Mouse (Mus musculus): ENCODE measurements at regions not wholly inside any gene's neighbourhood (a gene's known extent, or its start where the extent isn't known, plus 50 kb on each side); places are given as distances from the start of the nearest gene placed in this dataset.
A peak's percentile ranks its signal among the peaks of the same experiment; 100 is the strongest.

DNA sequence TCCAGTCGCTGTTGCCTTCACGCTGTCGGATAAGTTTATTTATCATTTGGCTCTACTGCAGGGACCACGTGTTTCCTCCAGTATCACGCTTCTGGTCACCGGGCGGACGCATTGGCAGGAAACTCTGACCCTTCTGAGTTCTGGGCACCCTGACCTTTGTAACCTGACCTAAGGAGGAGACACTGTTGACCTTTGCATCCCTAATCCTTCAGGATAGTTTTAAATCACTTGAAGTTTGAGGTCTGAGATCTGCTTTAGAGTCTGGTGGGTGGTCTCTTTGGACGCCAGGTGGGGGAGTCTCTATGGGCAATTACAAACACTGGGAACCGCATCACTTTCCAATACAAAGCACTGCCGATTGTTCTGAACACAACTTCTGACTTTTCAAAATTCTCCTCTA lies 192.6 kb upstream of the Nrip1 start:
- DNase-seq: peak; percentile 2

DNA sequence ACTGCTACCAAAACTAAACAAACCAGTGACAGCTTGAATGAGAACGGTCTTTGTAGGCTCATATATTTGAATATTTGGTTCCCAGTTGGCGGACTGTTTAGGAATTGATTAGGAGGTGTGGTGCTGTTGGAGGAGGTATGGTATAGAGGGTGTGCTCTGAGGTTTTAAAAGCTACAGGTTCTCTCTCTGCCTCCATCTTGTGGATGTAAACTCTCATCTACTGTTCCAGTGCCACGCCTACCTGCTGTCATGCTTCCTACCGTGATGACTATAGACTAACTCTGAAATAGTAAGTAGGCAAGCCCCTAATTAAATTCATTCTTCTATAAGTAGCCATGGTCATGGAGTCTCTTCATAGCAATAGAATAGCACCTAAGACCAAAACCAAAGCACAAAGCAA lies 181.2 kb upstream of the Nrip1 start:
- no peak for DNase-seq

DNA sequence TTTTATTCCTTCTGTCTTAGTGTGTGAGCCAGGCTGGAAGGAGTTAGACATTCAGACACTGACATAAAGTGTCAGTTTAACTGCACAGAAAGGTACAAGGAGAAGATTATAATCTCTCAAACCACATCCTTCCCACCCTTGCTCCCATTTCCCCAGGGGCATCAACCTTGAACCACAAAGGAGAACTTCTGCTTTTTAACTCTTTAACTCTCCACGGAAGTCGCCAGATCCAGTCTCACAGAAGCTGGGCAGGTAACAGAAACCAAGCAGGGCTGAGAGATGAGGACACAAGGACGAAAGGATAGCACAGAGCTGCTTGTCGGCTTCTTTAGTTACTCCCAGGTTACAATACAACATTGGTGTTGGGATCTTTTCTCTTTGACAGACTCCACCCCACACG lies 176.0 kb upstream of the Nrip1 start:
- no peak for DNase-seq

DNA sequence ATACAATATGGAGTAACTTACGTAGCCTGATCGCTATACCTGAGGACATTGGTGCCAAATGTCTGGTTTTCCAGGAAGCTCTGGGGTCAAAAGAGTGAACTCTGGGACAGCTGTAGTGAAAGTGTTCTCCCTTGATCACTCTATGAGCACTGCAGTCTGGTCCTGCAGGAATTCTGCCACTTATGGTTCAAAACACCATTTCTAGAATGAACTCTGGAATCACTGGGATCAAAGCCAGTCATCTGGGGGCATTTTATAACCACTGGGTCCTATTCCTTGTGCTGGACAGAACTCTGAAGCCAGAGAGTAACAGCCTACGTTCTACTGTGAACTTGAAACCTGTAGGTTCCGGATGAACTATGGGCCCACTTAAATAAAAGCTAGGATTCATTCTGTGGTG lies 173.5 kb upstream of the Nrip1 start:
- no peak for DNase-seq

DNA sequence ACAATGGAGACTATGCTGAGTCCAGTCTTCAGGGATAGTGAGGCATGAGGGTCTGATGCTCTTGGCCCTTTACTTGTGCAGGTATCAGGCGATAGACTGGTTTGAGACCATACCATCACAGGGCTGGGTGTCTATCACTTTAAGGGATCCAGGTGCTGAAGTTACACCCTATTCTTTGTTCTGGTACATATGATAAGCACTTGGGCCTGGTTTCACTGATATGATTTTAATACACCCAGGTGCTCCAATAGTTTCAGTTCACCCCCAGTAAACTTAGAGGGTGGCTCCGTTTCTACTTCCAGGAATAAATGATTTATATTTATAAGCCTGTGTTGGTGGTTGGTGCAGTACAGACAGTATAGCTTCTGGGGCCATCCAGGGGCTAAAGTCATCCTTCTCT lies 173.0 kb upstream of the Nrip1 start:
- no peak for DNase-seq

DNA sequence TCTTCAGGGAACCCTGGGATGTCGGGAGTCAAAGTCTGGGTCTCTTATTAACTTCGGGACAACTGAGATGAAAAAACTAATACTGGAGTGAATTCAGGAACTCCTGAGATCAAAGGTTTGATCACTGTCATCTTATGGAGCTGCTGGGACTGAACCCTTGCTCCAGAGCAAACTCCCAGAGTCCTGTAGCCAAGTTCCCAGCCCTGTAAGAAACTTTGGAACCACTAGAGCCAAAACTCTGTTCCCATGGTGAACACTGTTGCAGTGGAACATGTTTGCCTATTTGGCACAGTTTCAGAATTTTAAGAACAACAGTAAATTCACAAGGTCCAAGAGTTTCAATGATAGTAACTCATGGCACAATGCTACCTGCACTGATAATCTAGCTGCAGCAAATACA lies 172.3 kb upstream of the Nrip1 start:
- DNase-seq: no peak

DNA sequence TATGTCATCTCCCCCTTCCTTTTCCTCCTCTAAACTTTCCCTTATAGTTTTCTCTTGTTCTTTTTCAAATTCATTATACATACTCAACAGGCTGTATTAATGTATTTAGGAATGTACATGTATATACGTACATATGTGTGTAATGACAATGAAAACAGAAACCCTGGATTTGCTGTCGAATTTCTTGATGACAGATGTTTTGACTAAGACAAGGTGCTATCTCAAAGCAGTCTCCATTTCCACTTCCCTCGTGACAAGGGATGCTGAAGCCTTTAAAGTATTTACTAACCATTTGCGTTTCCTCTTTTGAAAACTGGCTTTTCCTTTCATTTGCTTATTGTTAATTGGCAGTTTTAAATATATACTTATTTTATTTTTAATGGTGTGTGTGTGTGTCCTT lies 171.3 kb upstream of the Nrip1 start:
- no peak for DNase-seq

DNA sequence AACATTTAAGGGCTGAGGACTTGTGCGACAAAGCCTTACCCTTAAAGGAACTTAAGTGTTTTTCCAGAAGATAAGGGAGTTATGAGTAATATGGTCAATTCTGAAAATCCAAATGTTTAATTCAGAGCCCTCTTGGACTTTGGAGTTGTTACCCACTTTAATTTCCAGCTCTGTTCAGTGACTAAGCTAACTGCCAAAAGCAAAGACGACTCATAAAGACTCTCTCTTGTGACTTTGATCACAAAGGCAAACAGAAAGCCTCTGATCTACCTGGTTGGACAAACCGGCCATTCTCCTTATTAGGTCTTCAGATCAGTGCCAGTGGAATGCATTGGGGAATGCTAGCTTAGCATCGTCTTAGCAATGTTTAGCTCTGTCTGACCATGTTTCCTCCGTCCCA lies 167.3 kb upstream of the Nrip1 start:
- DNase-seq: no peak

DNA sequence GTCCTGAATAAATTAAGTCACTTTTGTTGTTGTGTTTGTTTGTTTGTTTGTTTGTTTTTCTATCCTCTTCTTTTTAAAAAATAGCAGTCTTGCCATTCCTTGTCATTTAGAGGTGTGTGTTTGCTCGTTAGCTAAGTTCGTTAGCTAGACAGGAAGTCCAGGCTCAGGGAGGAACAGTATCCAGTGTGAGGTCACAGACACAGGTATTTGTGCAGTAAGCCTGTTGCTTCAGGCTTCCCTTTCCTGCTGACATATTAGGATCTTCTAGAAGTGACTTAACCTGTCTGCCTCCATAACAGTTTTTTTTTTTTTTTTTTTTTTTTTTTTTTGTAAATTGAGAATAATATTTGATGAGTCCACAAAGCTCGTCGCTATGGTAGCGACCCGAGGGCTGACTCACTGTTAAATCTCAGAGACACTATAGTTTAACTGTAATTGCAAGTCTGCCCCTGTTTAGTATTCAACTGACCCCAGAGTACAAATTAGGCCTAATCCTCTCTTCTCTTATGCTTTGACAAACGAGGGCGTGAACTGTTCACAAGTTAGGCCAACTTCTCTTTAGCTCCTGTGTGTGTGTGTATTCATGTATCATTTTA lies 166.8 kb upstream of the Nrip1 start:
- no peak for DNase-seq

DNA sequence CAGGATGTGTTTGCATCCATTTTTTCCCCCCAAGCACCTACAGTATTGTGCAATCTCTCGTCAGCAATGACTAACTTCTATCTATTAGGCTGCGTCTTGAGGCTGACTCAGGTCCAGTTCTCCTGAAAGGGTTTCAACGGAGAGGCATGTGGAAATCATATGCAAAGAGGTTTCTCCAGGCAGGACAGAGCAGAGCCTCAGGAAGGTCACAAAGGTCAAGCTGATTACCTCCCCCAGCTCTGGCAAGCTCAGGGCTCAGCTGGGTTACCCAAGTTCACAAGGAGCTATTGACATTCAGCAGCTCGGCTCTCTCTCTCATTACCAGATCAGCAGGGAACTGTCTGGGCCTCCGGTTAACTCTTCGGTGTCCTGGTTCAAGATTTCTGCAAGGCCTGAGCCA lies 166.0 kb upstream of the Nrip1 start:
- peak; percentile 48 for DNase-seq

DNA sequence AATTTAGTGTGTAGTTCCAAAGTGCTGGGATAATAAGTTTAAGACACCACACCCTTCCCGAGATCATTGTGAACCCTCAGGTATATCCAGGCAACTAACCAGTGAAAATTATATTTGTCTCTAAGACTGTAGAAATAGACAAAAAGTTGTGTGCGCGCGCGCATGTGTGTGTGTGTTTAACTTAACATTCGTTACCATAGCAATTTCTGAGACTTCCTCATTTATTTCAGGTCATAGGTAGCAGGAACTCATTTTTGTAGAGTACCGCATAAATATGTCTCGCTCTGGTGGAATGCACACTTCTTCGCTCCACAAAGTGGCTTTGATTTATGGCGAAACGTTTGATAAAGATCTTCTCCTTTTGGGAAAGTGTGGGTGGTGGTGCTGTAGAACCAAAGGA lies 164.2 kb upstream of the Nrip1 start:
- DNase-seq: peak; percentile 60

DNA sequence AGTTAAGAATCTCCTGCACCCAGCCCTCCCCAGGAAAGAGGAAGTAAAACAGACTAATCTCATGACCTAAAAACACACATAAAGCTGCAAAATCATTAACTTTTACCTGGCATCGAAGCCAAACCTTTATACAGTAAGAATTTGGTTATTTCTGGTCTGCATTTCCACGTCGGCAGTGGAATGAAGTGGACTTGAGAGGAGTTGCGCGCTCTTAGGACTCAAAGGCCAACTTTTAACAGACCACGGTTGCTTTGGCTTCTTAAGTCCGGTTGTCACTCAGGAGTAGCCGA lies 159.2 kb upstream of the Nrip1 start:
- DNase-seq: no peak

DNA sequence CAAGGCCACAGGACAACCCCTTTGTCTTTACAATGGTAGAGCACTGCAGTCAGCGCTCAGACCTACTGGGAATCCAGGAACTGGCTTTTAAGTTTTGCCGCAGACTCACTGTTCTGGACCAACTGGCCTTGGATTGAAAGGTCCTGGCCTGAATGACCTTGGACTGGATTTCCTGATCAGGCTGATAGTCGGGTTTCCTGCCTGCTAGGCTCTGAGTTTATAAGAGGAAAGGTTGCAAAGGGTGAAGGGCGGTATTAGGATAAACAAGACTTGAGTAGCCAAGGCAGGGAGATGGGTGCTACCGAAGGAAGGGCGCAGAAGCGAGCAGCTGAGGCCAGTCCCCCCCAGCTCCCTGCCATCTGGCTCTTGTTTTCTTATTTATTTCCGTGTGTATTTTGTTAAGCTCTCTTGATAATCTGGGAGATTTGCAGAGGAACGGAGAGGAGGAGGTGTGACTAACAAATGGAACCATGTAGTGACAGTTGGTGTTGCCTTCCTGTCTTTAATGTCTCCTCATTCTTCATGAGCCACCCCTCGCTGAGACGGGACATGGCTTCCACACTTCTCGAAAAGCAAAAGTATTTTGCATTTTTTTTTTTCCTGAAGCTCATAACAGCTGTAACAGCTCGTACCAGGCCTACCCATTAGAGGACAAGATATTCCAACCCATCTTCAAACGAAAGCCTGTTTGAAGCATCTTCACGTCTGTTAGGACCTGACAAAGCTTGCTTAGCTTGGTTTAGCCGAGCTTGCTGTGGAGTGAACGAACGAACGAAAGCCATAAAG lies 158.7 kb upstream of the Nrip1 start:
- DNase-seq: peak; percentile 76

DNA sequence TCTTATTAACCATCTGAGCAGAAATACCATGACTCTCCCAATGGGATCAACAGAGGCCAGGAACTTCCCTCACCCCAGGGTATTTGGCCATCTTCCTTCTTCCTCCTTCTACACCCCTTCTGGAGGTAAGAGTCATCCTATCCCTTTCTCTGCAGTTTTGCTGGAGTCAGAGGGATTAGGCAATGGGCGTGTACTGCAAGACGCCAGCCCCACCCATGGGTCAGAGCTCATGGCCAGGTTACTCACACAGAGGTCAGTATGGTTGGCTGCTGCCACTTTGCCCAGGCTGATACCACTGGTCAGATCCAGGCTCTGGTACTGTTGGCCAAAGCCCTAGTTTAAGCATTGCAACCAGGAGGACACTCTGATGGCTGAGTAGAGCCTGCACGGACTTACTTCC lies 157.3 kb upstream of the Nrip1 start:
- DNase-seq: peak; percentile 66

DNA sequence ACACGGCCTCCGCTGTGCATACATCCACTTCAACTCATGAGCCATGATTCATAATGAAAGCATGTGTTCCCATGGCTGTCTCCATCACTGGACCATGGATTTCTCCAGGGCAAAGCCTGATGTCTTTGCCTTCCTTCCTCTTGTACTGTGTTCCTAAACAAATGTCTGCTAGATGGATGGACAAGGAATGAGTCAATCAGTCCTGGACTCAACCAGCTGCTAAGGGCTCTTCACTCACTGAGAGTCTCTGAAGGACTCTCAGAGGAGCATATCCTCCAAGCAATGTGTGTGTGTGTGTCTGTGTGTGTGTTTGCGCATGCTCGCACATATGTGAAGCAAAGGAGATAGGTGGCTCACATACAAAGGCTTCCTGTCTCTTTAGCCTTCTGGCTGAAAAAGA lies 156.0 kb upstream of the Nrip1 start:
- peak; percentile 65 for DNase-seq

DNA sequence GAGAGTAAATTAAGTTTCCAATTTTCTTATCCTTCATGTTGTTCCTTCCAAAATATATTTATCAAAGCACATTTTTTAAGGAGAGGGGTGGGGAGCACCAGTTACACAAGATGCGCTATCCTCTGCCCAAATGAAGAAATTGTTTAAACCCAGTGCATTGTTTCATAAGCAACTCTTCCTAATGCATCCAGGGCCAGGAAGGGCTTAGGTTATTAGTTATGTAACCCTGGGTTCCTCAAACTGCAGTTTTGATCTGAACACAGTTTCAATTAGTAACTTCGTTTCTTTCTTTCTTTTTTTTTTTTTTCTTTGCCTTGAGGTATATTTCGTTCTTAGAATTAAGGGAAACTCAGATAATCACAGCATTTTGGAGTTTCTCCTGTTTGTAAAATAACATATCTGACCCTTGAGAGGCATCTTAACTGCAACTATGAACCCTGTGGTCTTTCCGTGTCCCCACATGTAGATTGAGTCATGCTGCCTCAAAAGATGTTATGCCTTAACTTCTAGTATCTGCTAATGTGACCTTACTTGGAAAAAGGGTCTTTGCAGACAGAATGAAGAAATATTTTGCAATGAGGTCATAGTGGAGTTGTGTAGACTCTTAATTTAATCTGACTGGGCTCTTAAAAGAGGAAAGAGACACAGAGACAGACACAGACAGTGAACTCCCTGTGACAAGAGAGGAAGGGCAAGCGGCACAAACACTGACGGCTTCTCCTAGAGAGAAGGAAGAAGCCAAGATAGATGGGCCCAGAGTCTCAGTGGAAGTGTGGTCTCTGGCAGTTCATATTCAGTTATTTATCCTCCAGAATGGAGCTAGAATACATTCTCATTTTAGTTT lies 153.7 kb upstream of the Nrip1 start:
- peak; percentile 46 for DNase-seq

DNA sequence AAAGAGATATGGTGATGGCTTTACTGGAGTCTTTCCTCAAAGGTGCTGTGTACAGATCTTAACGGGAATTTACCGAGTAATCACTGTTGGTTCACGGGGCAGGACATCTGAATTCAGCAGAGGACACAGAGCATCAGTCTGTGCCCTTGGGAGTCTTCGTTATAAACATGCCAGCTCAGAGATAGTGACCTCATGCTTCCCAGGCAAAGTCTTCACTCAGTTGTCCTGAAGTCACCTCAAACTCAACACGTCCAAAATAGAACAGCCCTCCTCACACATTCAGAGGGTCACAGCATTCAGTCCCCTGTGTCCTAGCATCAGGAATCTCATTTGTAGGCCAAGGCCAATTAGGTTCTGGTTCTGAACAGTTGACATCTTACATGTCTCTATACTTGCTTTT lies 151.9 kb upstream of the Nrip1 start:
- no peak for DNase-seq

DNA sequence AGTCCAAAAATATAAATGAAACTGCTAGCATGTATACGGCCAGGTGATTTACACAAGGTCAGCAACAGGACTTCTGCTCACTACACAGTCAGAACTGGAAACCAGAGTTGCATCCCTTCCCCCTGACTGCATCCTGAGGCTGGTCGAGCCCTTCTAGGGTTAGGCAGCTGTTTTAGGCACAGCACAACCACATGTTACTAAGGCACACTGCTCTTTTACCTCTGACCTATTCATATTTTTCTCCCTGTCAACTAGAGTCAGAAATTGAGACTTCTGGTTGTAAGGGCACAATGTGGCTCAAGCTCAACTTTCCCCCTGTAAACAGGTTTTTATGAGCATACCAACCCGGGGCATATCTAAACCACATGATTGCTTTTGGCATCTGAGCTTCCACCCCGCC lies 151.3 kb upstream of the Nrip1 start:
- DNase-seq: no peak

DNA sequence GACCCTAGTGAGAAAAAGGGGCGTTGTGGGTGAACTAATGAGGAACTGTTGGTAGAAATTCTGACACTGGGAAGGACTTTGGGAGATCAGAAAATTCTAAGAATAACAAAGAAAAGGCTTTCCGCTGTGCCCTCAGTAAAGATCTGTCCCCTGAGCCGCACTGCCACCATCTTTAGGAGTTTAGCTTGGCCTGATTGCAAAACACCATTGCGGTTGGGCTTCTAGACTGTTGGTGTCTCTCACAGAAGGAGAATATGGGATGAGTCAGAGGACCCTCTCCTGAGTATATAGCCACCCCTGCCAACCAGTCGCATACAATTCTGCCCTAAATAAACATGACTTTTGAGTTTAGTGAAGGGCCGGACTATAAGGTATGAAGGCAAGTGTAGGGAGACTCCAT lies 147.5 kb upstream of the Nrip1 start:
- DNase-seq: no peak

DNA sequence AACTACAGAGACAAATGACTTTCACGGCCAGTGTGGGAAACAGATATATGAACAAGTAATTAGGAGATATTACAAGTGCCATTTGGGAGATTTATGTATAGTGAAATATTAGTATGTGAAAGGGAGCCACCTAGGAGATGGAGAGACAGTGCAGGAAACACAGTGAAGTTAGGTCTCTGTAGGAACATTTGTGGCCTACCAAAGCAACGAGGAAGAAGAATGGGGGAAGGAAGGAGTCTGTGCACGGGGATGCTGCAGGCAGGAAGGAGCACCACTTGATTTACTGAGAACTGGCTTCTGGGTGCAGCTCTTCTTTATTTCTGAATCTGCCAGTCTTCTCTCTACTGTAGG lies 147.0 kb upstream of the Nrip1 start:
- no peak for DNase-seq

DNA sequence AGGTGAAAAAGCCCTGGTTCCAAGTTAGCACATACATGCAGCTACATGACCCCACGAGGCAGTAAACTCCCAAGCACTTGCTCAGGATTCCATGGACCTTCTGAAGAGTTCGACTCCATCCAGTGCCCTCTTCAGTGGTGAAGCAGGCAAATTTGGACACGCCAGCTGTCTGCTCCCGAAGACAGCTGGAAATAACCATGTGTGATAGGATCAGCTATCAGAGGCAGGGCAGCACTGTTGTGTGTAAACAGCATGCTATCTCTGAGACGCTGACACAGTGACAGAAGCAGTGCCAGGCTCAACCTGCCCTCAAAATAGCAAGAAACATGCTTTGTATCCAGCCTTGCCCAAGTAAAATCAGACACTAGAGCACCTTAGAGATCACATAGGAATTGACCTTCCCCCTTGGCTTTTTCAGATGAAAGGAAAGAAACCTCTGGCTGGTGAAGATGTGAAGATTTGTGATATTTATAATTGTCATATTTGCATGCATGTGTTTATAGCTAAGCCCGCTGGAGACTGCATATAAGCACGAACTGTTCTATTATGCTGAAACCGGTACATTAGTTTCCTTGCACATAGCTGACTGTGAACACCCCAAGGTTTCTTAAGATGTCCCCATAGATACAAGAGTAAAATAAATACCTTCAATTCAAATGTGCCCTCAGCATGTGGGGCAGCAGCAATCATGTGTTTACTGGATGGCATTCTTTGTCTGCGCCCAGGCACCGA lies 146.4 kb upstream of the Nrip1 start:
- no peak for DNase-seq

DNA sequence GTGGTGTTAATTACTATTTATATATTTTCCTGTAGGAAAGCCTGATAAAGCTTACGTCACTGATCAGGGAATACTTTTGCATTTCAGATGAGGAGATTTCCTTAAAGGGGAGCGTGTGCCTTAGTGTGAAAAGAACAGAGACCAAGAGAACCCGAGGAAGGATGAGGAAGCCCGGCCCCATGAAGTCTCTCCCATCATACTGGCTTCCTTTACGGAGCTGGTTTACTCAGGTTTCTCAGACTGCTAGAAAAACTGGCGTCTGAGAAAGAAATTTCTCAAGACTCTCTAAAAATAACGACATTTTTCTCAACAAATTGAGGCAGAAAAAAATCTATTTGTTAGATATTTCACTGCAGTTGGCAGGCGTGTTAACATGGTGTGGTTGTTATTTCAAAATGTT lies 137.2 kb upstream of the Nrip1 start:
- no peak for DNase-seq

DNA sequence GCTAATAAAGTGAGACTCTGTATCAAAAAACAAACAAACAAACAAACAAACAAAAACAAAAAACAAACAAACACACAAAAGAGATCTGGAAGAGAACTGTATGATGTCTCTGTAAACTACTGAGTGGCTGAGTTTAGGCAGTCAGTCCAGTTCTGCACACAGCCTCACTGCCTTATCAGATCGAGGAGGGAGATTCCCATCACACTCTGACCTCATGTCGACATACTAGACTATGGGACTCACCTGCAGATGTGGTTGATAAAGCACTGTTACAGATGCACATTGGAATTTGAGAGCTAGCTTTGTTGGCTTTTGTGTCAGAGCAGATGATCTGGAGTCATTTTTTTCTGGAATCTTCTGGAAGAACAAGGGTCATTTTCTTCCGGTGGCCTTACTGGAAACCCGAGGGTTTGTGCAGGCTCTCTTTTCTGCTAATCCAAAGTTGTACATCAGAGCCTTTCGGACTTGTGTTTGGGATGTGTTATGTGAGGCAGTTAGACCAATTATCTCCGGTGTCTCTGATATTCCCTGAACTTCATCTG lies 135.6 kb upstream of the Nrip1 start:
- no peak for DNase-seq

Measured in lung, postnatal 36 days (tissue).